Mouse (Mus musculus): ENCODE data around the gene Lsg1.
A peak's percentile ranks its signal among the peaks of the same experiment; 100 is the strongest.

Gene Lsg1

GRCm38 (mm10) chr16:30554109-30554508 lies 33.3 kb downstream of the Lsg1 start:
- DNase-seq (ENCODE audit: inconsistent age in 2 of 2, low spot score in 1 of 2): no peak

- DNase-seq (ENCODE audit: inconsistent age in 2 of 2, low spot score in 1 of 2): peak; percentile 75 to 85
These were observed 34.6 kb downstream of the Lsg1 start for GRCm38 (mm10) chr16:30552621-30553338.

GRCm38 (mm10) chr16:30550748-30551192 lies 36.6 kb downstream of the Lsg1 start, which contains the start of gene Tmem44:
Tmem44 (minus strand) TSS chr16:30550842.
- no peak for DNase-seq (ENCODE audit: inconsistent age in 2 of 2, low spot score in 1 of 2)

GRCm38 (mm10) chr16:30549966-30550747 lies 37.2 kb downstream of the Lsg1 start:
- DNase-seq (ENCODE audit: inconsistent age in 2 of 2, low spot score in 1 of 2): peak; percentile 83 to 94

- DNase-seq (ENCODE audit: inconsistent age in 2 of 2, low spot score in 1 of 2): no peak
These were observed 37.9 kb downstream of the Lsg1 start for GRCm38 (mm10) chr16:30549516-30549915.

GRCm38 (mm10) chr16:30548291-30548690 lies 39.1 kb downstream of the Lsg1 start:
- no peak for DNase-seq (ENCODE audit: inconsistent age in 2 of 2, low spot score in 1 of 2)

GRCm38 (mm10) chr16:30544693-30545092 lies 42.7 kb downstream of the Lsg1 start:
- no peak for DNase-seq (ENCODE audit: inconsistent age in 2 of 2, low spot score in 1 of 2)

- DNase-seq (ENCODE audit: inconsistent age in 2 of 2, low spot score in 1 of 2): no peak
These were observed 44.0 kb downstream of the Lsg1 start for GRCm38 (mm10) chr16:30543386-30543785.

GRCm38 (mm10) chr16:30542826-30543225 lies 44.6 kb downstream of the Lsg1 start:
- DNase-seq (ENCODE audit: inconsistent age in 2 of 2, low spot score in 1 of 2): peak in 1 of 2 experiments; percentile 49

- no peak for DNase-seq (ENCODE audit: inconsistent age in 2 of 2, low spot score in 1 of 2)
These were observed 47.0 kb downstream of the Lsg1 start for GRCm38 (mm10) chr16:30540107-30541001.

GRCm38 (mm10) chr16:30539433-30539832 lies 48.0 kb downstream of the Lsg1 start:
- DNase-seq (ENCODE audit: inconsistent age in 2 of 2, low spot score in 1 of 2): peak; percentile 54 to 81

GRCm38 (mm10) chr16:30535075-30535474 lies 52.3 kb downstream of the Lsg1 start:
- no peak for DNase-seq (ENCODE audit: inconsistent age in 2 of 2, low spot score in 1 of 2)

- no peak for DNase-seq (ENCODE audit: inconsistent age in 2 of 2, low spot score in 1 of 2)
These were observed 53.8 kb downstream of the Lsg1 start for GRCm38 (mm10) chr16:30533592-30533991.

- DNase-seq (ENCODE audit: inconsistent age in 2 of 2, low spot score in 1 of 2): no peak
These were observed 54.5 kb downstream of the Lsg1 start for GRCm38 (mm10) chr16:30532929-30533328.

- DNase-seq (ENCODE audit: inconsistent age in 2 of 2, low spot score in 1 of 2): peak; percentile 43 to 73
These were observed 55.5 kb downstream of the Lsg1 start for GRCm38 (mm10) chr16:30531761-30532406.

GRCm38 (mm10) chr16:30530815-30531214 lies 56.6 kb downstream of the Lsg1 start:
- DNase-seq (ENCODE audit: inconsistent age in 2 of 2, low spot score in 1 of 2): peak in 1 of 2 experiments; percentile 68

GRCm38 (mm10) chr16:30528386-30528785 lies 59.0 kb downstream of the Lsg1 start:
- no peak for DNase-seq (ENCODE audit: inconsistent age in 2 of 2, low spot score in 1 of 2)

- DNase-seq (ENCODE audit: inconsistent age in 2 of 2, low spot score in 1 of 2): no peak
These were observed 59.5 kb downstream of the Lsg1 start for GRCm38 (mm10) chr16:30527889-30528288.

- DNase-seq (ENCODE audit: inconsistent age in 2 of 2, low spot score in 1 of 2): no peak
These were observed 61.6 kb downstream of the Lsg1 start for GRCm38 (mm10) chr16:30525756-30526155.

GRCm38 (mm10) chr16:30524481-30524880 lies 62.9 kb downstream of the Lsg1 start:
- DNase-seq (ENCODE audit: inconsistent age in 2 of 2, low spot score in 1 of 2): peak; percentile 65 to 83

Measured in adrenal gland, adult (tissue).